Mouse (Mus musculus) lung, postnatal 0 days (tissue): ENCODE results near the gene Gpr182. TPM values are rescaled to one million over a fixed set of nuclear protein-coding genes. Genes with fewer than 3 reads are reported as not detected.
A peak's percentile ranks its signal among the peaks of the same experiment; 100 is the strongest.

ENCODE experiments used
- ATAC-seq: fragments of 200-750 bp; cut with Nextera tagmentation; 2 replicates; pipeline ENCODE4 v1.8.0; 2017; ENCODE audit warnings: moderate library complexity
- DNase-seq: peaks from one replicate; pipeline ENCODE4 v3.0.0-alpha.2; 2016; ENCODE audit warnings: low spot score
- H3K27ac ChIP-seq: fragments of 300-500 bp; sonication (generic); 2 replicates; pipeline ENCODE4 v1.5.1; 2014; ENCODE audit warnings: antibody characterized with exemption, mild to moderate bottlenecking, low read length, mixed read lengths
- H3K27me3 ChIP-seq: fragments of 300-500 bp; sonication (generic); replicated peaks from 2 replicates; pipeline ENCODE4 v1.6.1; 2014; ENCODE audit warnings: low read length, mixed read lengths; ENCODE audit not compliant: insufficient read depth
- H3K36me3 ChIP-seq: fragments of 300-500 bp; sonication (generic); 2 replicates; pipeline ENCODE4 v1.6.1; 2014; ENCODE audit warnings: low read length, mixed read lengths; ENCODE audit not compliant: insufficient read depth
- H3K4me1 ChIP-seq: fragments of 300-500 bp; sonication (generic); 2 replicates; pipeline ENCODE4 v1.6.1; 2014; ENCODE audit warnings: antibody characterized with exemption, low read depth, low read length, mixed read lengths; ENCODE audit not compliant: insufficient read depth
- H3K4me2 ChIP-seq: fragments of 300-500 bp; sonication (generic); replicated peaks from 2 replicates; pipeline ENCODE4 v1.6.1; 2014; ENCODE audit warnings: low read depth, mild to moderate bottlenecking, low read length, moderate library complexity, mixed read lengths
- H3K4me3 ChIP-seq: fragments of 300-500 bp; sonication (generic); 2 replicates; pipeline ENCODE4 v1.5.1; 2014; ENCODE audit warnings: low read depth, low read length
- H3K9ac ChIP-seq: fragments of 300-500 bp; sonication (generic); replicated peaks from 2 replicates; pipeline ENCODE4 v1.6.1; 2014; ENCODE audit warnings: low read depth, mild to moderate bottlenecking
- H3K9me3 ChIP-seq: fragments of 300-500 bp; sonication (generic); 2 replicates; pipeline ENCODE4 v1.6.1; 2016; ENCODE audit warnings: low read length, mixed read lengths
- CTCF ChIP-seq: IDR thresholded peaks from 2 replicates; pipeline ENCODE4 v1.5.1; 2016; ENCODE audit warnings: antibody characterized with exemption, mild to moderate bottlenecking
- EP300 ChIP-seq: IDR thresholded peaks from 2 replicates; pipeline ENCODE4 v1.6.1; 2016; ENCODE audit warnings: antibody characterized with exemption, mild to moderate bottlenecking, control low read depth
- WGBS: fragments of 180-500 bp; shearing (Covaris S2); extraction: QIAGEN DNeasy Blood & Tissue Kit; methylation state at CpG from one replicate; pipeline ENCODE4 v1.1.7; 2014; 5-methylcytosine and 5-hydroxymethylcytosine counted together
- polyA plus RNA-seq: library from polyadenylated mRNA; unstranded; fragments of >200 nt; fragmentation: Nextera tagmentation; extraction: Ambion mirVana; gene quantifications from 2 replicates; pipeline ENCODE4 v1.2.1, GENCODE M21; 2015

Gene Gpr182
- polyA plus RNA-seq, 1 experiment from 2014 or later, result 23.2 TPM

DNA sequence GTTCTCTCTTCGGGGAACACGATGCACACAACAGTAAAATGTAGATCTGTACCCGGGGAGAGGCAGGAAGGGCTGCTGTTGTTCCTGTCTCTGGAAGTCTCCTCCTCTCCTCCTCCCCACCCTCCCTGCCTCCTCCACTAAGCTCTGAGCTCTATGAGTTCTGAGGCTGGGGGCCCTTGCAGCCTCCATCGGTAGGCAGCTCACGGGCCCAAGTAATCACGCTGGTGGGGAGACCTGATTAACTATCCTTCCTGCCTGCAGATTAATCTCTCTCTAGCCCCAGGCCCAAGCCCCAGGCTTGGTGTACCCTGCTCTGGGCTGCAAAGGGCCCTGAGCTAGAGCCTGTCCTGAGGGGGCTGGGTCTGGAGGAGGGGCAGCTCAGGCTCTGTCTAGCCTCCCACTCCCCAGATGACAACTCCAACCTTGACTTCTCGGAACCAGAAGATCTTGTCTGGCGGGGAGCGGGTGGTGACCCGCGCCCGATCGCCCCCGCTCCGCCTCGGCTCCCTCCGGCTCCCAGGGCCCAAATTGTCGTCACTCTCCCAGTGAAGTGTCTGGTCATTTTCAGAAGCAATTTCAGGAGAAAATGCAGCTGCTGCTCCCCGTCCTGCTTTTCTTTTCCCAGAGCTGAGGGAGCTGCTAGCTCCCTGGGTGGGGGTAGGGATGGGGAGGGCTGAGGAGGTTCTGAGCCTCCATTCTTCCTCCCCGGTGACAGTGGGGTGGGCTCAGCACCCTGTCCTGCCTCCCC lies 29.7 kb downstream of the Gpr182 start:
- H3K4me3 ChIP-seq, result no peak overlapping the region
- H3K9me3 ChIP-seq, result no peaks in the 10 kb centered on the region
- H3K36me3 ChIP-seq, result no peaks in the 10 kb centered on the region
- H3K9ac ChIP-seq, result no peak overlapping the region
- H3K4me1 ChIP-seq, result no peaks in the 10 kb centered on the region
- TF ChIP-seq EP300 (no peak), CTCF (no peak)
- H3K27me3 ChIP-seq, result no peaks in the 10 kb centered on the region
- no peak for DNase-seq
- ATAC-seq, result peak; percentile 19; the same call in 1 of the 2 replicates
- H3K27ac ChIP-seq, result no peak overlapping the region
- WGBS, result 19% methylated on average over 20 of the region's 20 CpGs
- H3K4me2 ChIP-seq, result peak overlapping the region; percentile 35; the same call in 1 of the 2 replicates

DNA sequence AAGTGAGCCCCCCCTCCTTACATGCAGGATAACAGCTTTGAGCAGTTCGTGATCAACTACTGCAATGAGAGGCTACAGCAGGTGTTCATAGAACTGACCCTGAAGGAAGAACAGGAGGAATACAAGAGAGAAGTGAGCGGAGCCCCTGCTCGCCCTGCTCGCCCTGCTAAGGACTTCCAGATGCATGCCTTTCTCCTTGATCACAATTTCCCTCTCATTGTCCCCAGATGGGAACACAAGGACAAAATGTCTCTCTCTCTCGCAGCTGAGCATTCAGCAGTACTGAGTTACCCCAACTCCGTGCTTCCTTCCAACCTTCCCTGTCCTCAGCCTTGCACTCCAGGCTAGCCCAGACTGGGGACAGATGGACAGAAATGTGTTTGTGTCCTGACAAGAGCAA lies 38.8 kb downstream of the Gpr182 start:
- no peak for DNase-seq
- Histone ChIP-seq H3K9me3 (no peaks in the 10 kb centered on the region), H3K36me3 (no peaks in the 10 kb centered on the region), H3K4me2 (no peak overlapping the region), H3K9ac (no peak overlapping the region), H3K27ac (no peak overlapping the region), H3K4me3 (no peak overlapping the region), H3K27me3 (no peaks in the 10 kb centered on the region), H3K4me1 (no peaks in the 10 kb centered on the region)
- ATAC-seq, result no peak
- TF ChIP-seq EP300 (no peak), CTCF (no peak)
- 67% methylated on average over 6 of the region's 6 CpGs for WGBS

DNA sequence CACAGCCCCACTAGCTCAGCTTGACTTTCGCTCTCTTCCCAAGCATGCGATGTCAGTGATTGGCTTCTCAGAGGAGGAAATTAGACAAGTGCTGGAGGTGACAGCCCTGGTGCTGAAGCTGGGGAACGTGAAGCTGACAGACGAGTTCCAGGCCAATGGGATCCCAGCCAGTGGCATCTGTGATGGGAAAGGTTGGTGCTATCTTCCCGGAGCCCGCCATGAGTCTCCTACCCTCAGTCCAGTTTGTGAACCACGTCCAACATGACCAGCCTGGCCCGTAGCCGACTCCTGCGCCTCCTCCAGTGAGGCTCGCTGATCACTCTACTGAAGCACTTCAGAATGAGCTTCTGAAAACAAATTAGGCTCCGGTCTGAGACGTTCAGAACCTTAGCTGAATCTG lies 41.2 kb downstream of the Gpr182 start:
- Histone ChIP-seq H3K4me3 (no peak overlapping the region), H3K9me3 (no peaks in the 10 kb centered on the region), H3K27ac (no peak overlapping the region), H3K4me1 (no peaks in the 10 kb centered on the region), H3K27me3 (no peaks in the 10 kb centered on the region), H3K36me3 (no peaks in the 10 kb centered on the region), H3K4me2 (no peak overlapping the region), H3K9ac (no peak overlapping the region)
- no peak for DNase-seq
- WGBS, result 70% methylated on average over 13 of the region's 13 CpGs
- no peak for ATAC-seq
- no peak for TF ChIP-seq CTCF
- TF ChIP-seq EP300, result no peak

DNA sequence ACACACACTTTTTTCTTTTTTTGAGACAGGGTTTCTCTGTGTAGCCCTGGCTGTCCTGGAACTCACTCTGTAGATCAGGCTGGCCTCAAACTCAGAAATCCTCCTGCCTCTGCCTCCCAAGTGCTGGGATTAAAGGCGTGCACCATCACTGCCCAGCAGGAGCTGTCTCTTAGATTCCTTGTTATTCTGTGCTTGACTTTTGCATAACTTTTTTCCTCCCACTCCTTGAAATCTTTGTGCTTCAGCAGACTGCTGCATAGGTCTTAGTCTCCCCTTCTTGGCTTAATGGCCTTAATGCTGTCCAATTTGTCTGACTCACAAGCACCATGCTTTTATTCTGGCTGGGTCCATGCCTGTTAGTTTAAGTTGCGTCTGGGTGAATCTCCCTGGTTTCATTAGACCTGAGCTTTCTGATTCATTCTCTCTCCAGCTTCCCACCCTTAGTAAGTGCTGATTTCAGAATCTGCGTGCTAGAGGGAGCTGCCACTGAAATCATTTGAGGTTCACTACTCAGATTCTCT lies 42.6 kb downstream of the Gpr182 start:
- ATAC-seq (no peak), DNase-seq (no peak)
- TF ChIP-seq EP300, result no peak
- TF ChIP-seq CTCF, result no peak
- Histone ChIP-seq H3K27me3 (no peaks in the 10 kb centered on the region), H3K9ac (no peak overlapping the region), H3K4me2 (no peak overlapping the region), H3K27ac (no peak overlapping the region), H3K4me3 (no peak overlapping the region), H3K36me3 (no peaks in the 10 kb centered on the region), H3K9me3 (no peaks in the 10 kb centered on the region), H3K4me1 (no peaks in the 10 kb centered on the region)
- WGBS, result 84% methylated on average over 3 of the region's 3 CpGs

DNA sequence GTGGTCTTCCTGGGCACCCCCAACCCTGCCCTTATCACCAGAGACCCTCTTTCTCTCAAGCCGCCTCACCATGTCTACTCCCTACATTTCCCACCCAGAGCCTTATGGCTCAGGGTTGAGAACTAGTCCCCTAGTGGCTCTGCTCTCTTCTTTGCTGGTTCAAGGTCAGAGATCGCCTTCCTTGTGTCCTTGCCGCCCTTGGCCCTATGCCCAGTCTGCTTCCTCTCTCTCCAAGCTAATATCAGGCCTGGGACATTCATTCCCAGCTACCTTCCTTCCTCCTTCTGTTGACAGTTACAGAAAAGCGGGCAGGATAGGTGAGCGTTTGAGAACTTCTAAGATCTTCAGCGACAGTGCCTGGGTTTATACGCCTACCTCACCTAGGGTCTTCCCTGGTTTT lies 43.8 kb downstream of the Gpr182 start:
- H3K9ac ChIP-seq, result no peak overlapping the region
- H3K4me3 ChIP-seq, result no peak overlapping the region
- H3K27ac ChIP-seq, result no peak overlapping the region
- no peak for ATAC-seq
- H3K4me2 ChIP-seq, result no peak overlapping the region
- no peaks in the 10 kb centered on the region for H3K4me1 ChIP-seq
- H3K27me3 ChIP-seq, result no peaks in the 10 kb centered on the region
- TF ChIP-seq CTCF (no peak), EP300 (no peak)
- WGBS, result 65% methylated on average over 7 of the region's 7 CpGs
- no peaks in the 10 kb centered on the region for H3K9me3 ChIP-seq
- H3K36me3 ChIP-seq, result no peaks in the 10 kb centered on the region
- DNase-seq, result no peak

DNA sequence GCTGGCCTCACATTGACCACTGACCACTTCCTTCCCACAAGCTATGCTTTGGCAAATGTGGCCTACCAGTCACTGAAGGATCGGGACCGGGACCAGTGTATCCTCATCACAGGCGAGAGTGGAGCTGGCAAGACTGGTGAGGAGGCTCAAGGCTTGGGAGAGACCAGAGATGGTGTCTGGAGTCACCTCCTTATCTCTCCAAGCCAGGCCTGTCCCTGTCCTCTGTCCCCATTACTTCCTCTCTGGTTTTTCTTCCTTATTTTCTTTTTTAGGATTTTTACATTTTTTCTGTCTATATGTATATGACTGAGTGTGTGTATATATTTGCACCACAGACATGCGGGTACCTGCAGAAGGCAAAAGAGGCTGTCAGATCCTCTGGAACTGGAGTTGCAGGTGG lies 45.7 kb downstream of the Gpr182 start:
- TF ChIP-seq CTCF (no peak), EP300 (no peak)
- no peak overlapping the region for H3K4me2 ChIP-seq
- WGBS, result 88% methylated on average over 4 of the region's 4 CpGs
- DNase-seq (no peak), ATAC-seq (no peak)
- H3K27ac ChIP-seq, result no peak overlapping the region
- no peaks in the 10 kb centered on the region for H3K4me1 ChIP-seq
- no peaks in the 10 kb centered on the region for H3K27me3 ChIP-seq
- no peak overlapping the region for H3K9ac ChIP-seq
- no peak overlapping the region for H3K4me3 ChIP-seq
- no peaks in the 10 kb centered on the region for H3K36me3 ChIP-seq
- H3K9me3 ChIP-seq, result no peaks in the 10 kb centered on the region
